In the genomic region with DNA sequence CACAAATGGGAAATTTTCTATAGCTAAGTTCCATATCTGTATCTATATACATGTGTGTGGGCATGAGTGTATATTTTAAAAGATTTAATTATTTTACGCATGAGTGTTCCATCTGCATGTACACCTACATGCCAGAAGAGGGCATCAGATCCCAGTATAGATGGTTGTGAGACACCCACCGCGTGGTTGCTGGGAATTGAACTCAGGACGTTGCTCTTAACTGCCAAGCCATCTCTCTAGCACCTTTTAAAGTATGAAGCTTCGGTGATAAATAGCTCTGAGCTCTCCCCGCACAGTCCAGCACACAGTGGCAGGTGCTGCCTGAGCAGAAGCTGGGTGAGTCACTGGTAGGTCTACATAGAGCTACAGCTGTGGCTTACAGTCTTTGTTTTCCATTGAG, we compare ENCODE assay signal across 15 mouse cellular contexts. TPM values are rescaled to one million over a fixed set of nuclear protein-coding genes. Genes with fewer than 3 reads are reported as not detected.
A peak's percentile ranks its signal among the peaks of the same experiment; 100 is the strongest.
DNase-seq lines count a peak whose midpoint lies in the region; ATAC-seq and TF ChIP-seq lines count a peak whose summit lies in the region.
"Had no signal": no experiment of that assay in that cellular context is flagged by ENCODE, and none has a peak within 500 bp of the region (broad histone marks: within the 10 kb centered on the region; RNA-seq: fewer than 3 reads in every experiment).

No protein-coding gene starts in this region.

- no peak overlapping the region for H3K9ac ChIP-seq in intestine, postnatal 0 days (ENCODE audit: low read depth, low read length)
- no peak overlapping the region for H3K9ac ChIP-seq in intestine, embryonic 15.5 days
- no peak overlapping the region for H3K9ac ChIP-seq in midbrain, postnatal 0 days (replicated peaks; ENCODE audit: low read length, poor library complexity, severe bottlenecking)
- no peak overlapping the region for H3K9ac ChIP-seq in midbrain, embryonic 13.5 days (replicated peaks)
- no peak overlapping the region for H3K9ac ChIP-seq in stomach, embryonic 16.5 days (ENCODE audit: low read length)
- no peak overlapping the region for H3K9ac ChIP-seq in heart, embryonic 11.5 days (ENCODE audit: low read depth, low read length)
- H3K9ac ChIP-seq: embryonic facial prominence, embryonic 12.5 days; forebrain, embryonic 15.5 days; limb, embryonic 13.5 days had no signal

- no peak overlapping the region for H3K4me2 ChIP-seq in intestine, postnatal 0 days (replicated peaks; ENCODE audit: low read depth)
- H3K4me2 ChIP-seq in intestine, embryonic 15.5 days (replicated peaks): no peak overlapping the region
- H3K4me2 ChIP-seq in midbrain, postnatal 0 days (ENCODE audit: low read depth, low read length, poor library complexity, severe bottlenecking): no peak overlapping the region
- no peak overlapping the region for H3K4me2 ChIP-seq in midbrain, embryonic 13.5 days (replicated peaks)
- no peak overlapping the region for H3K4me2 ChIP-seq in stomach, embryonic 16.5 days (ENCODE audit: low read depth, low read length)
- no peak overlapping the region for H3K4me2 ChIP-seq in heart, embryonic 11.5 days
- H3K4me2 ChIP-seq: embryonic facial prominence, embryonic 12.5 days; forebrain, embryonic 15.5 days; limb, embryonic 13.5 days had no signal

- H3K4me1 ChIP-seq in intestine, postnatal 0 days (replicated peaks; ENCODE audit: control insufficient read depth, insufficient read depth, low read length): no peaks in the 10 kb centered on the region
- H3K4me1 ChIP-seq in intestine, embryonic 15.5 days (replicated peaks): peaks cover 6% of the 10 kb centered on the region
- H3K4me1 ChIP-seq in midbrain, postnatal 0 days (ENCODE audit: insufficient read depth, low read length): no peaks in the 10 kb centered on the region
- peaks cover 8% of the 10 kb centered on the region; the same call in 1 of the 2 replicates for H3K4me1 ChIP-seq in midbrain, embryonic 13.5 days (replicated peaks)
- no peaks in the 10 kb centered on the region for H3K4me1 ChIP-seq in stomach, embryonic 16.5 days (ENCODE audit: control insufficient read depth, insufficient read depth, low read length)
- 0 out of 2 replicates have a peak, but pooled peaks cover 3% of the 10 kb centered on the region for H3K4me1 ChIP-seq in heart, embryonic 11.5 days (ENCODE audit: control insufficient read depth, insufficient read depth, low read length)
- H3K4me1 ChIP-seq: embryonic facial prominence, embryonic 12.5 days; limb, embryonic 13.5 days had no signal

- POLR2A ChIA-PET in Patski (lab: Charles Lee): no interaction called here

- ATAC-seq in intestine, postnatal 0 days: no peak
- no peak for ATAC-seq in intestine, embryonic 15.5 days
- no peak for ATAC-seq in midbrain, postnatal 0 days (ENCODE audit: low FRiP score)
- ATAC-seq in midbrain, embryonic 13.5 days: no peak
- ATAC-seq in Patski: peak; percentile 44
- ATAC-seq in stomach, embryonic 16.5 days (ENCODE audit: insufficient read depth, low FRiP score): 0 out of 2 replicates have a peak, but pooled peaks have one; percentile 10
- no peak for ATAC-seq in heart, embryonic 11.5 days (replicated peaks; ENCODE audit: insufficient number of reproducible peaks, low FRiP score, low TSS enrichment)
- ATAC-seq: forebrain, embryonic 15.5 days had no signal

- WGBS in intestine, postnatal 0 days: 70% methylated on average over 6 of the region's 6 CpGs
- WGBS in intestine, embryonic 15.5 days: 79% methylated on average over 6 of the region's 6 CpGs
- WGBS in midbrain, postnatal 0 days: 82% methylated on average over 6 of the region's 6 CpGs
- WGBS in midbrain, embryonic 13.5 days: 77% methylated on average over 6 of the region's 6 CpGs
- WGBS in stomach, embryonic 16.5 days: 72% methylated on average over 6 of the region's 6 CpGs
- WGBS in heart, embryonic 11.5 days (ENCODE audit: insufficient replicate concordance): 70% methylated on average over 6 of the region's 6 CpGs

- DNase-seq in midbrain, postnatal 0 days (ENCODE audit: low spot score): no peak
- no peak for DNase-seq in Patski (ENCODE audit: low read depth, low spot score)
- DNase-seq in yolk sac, embryonic 10.5 days (ENCODE audit: low spot score): no peak
- DNase-seq: adrenal gland, postnatal 25 days; cerebellum, adult 8-10 months; kidney, adult 9 months had no signal

- no peak overlapping the region for H3K27ac ChIP-seq in intestine, postnatal 0 days (ENCODE audit: low read depth, low read length)
- no peak overlapping the region for H3K27ac ChIP-seq in intestine, embryonic 15.5 days
- H3K27ac ChIP-seq in midbrain, postnatal 0 days (ENCODE audit: low read depth, low read length): no peak overlapping the region
- no peak overlapping the region for H3K27ac ChIP-seq in midbrain, embryonic 13.5 days
- H3K27ac ChIP-seq in stomach, embryonic 16.5 days (ENCODE audit: low read length): no peak overlapping the region
- no peak overlapping the region for H3K27ac ChIP-seq in heart, embryonic 11.5 days (ENCODE audit: low read depth, low read length)
- H3K27ac ChIP-seq: embryonic facial prominence, embryonic 12.5 days; forebrain, embryonic 15.5 days; hindbrain, embryonic 10.5 days; limb, embryonic 13.5 days had no signal

- no peaks in the 10 kb centered on the region for H3K9me3 ChIP-seq in intestine, postnatal 0 days (ENCODE audit: control insufficient read depth)
- no peaks in the 10 kb centered on the region for H3K9me3 ChIP-seq in intestine, embryonic 15.5 days
- H3K9me3 ChIP-seq in midbrain, postnatal 0 days (ENCODE audit: low read length): no peaks in the 10 kb centered on the region
- H3K9me3 ChIP-seq in midbrain, embryonic 13.5 days: no peaks in the 10 kb centered on the region
- no peaks in the 10 kb centered on the region for H3K9me3 ChIP-seq in stomach, embryonic 16.5 days (replicated peaks; ENCODE audit: control insufficient read depth, low read length)
- no peaks in the 10 kb centered on the region for H3K9me3 ChIP-seq in heart, embryonic 11.5 days (replicated peaks; ENCODE audit: control insufficient read depth, low read length)
- H3K9me3 ChIP-seq: embryonic facial prominence, embryonic 12.5 days; forebrain, embryonic 15.5 days; hindbrain, embryonic 10.5 days; limb, embryonic 13.5 days had no signal

- no peaks in the 10 kb centered on the region for H3K27me3 ChIP-seq in intestine, postnatal 0 days (replicated peaks; ENCODE audit: control insufficient read depth, insufficient read depth, low read length)
- H3K27me3 ChIP-seq in intestine, embryonic 15.5 days (replicated peaks): no peaks in the 10 kb centered on the region
- H3K27me3 ChIP-seq in midbrain, postnatal 0 days (ENCODE audit: insufficient read depth, low read length): no peaks in the 10 kb centered on the region
- H3K27me3 ChIP-seq in midbrain, embryonic 13.5 days: peaks cover 13% of the 10 kb centered on the region; the same call in 1 of the 2 replicates
- H3K27me3 ChIP-seq in Patski: no peaks in the 10 kb centered on the region
- no peaks in the 10 kb centered on the region for H3K27me3 ChIP-seq in stomach, embryonic 16.5 days (ENCODE audit: control insufficient read depth, insufficient read depth, low read length)
- H3K27me3 ChIP-seq in heart, embryonic 11.5 days (ENCODE audit: control insufficient read depth, insufficient read depth, low read length): peaks cover 40% of the 10 kb centered on the region
- H3K27me3 ChIP-seq: forebrain, embryonic 15.5 days had no signal

- peaks cover 11% of the 10 kb centered on the region; the same call in 1 of the 2 replicates for H3K36me3 ChIP-seq in intestine, postnatal 0 days (ENCODE audit: control insufficient read depth, insufficient read depth)
- no peaks in the 10 kb centered on the region for H3K36me3 ChIP-seq in intestine, embryonic 15.5 days
- H3K36me3 ChIP-seq in midbrain, postnatal 0 days (ENCODE audit: insufficient read depth, low read length): no peaks in the 10 kb centered on the region
- H3K36me3 ChIP-seq in midbrain, embryonic 13.5 days: no peaks in the 10 kb centered on the region
- no peaks in the 10 kb centered on the region for H3K36me3 ChIP-seq in stomach, embryonic 16.5 days (ENCODE audit: control insufficient read depth, insufficient read depth, low read length)
- H3K36me3 ChIP-seq in heart, embryonic 11.5 days (ENCODE audit: control insufficient read depth, insufficient read depth, low read length): no peaks in the 10 kb centered on the region
- H3K36me3 ChIP-seq: embryonic facial prominence, embryonic 12.5 days; forebrain, embryonic 15.5 days; hindbrain, embryonic 10.5 days; limb, embryonic 13.5 days had no signal

- CTCF ChIA-PET in Patski (lab: Charles Lee): interaction anchor here (0.9 to 14.9 kb wide), 9 partner anchors 8 to 419 kb away, joined by 3 to 175 read pairs (median 3); a partner anchor contains a TSS

- no peak overlapping the region for H3K4me3 ChIP-seq in intestine, postnatal 0 days (ENCODE audit: low read depth, low read length)
- no peak overlapping the region for H3K4me3 ChIP-seq in intestine, embryonic 15.5 days (replicated peaks)
- no peak overlapping the region for H3K4me3 ChIP-seq in midbrain, postnatal 0 days (ENCODE audit: low read depth, low read length)
- H3K4me3 ChIP-seq in midbrain, embryonic 13.5 days (replicated peaks): no peak overlapping the region
- H3K4me3 ChIP-seq in stomach, embryonic 16.5 days (replicated peaks; ENCODE audit: low read length): no peak overlapping the region
- no peak overlapping the region for H3K4me3 ChIP-seq in heart, embryonic 11.5 days (ENCODE audit: low read depth, low read length)
- H3K4me3 ChIP-seq: embryonic facial prominence, embryonic 12.5 days; forebrain, embryonic 15.5 days; hindbrain, embryonic 10.5 days; limb, embryonic 13.5 days had no signal

- in situ Hi-C loops in Patski (cut with MboI; ENCODE audit: low pct_unique_long_range_greater_than_20kb): loop anchor here (5.0 kb wide), 1 partner anchor 35 kb away; a partner anchor contains a TSS

- peak; percentile 66 for TF ChIP-seq CTCF in intestine, postnatal 0 days (IDR thresholded peaks at IDR 0.05; ENCODE audit: low read depth)
- peak; percentile 60 for TF ChIP-seq CTCF in midbrain, postnatal 0 days (IDR thresholded peaks at IDR 0.05)
- TF ChIP-seq CTCF in Patski (IDR thresholded peaks at IDR 0.05): no peak

RNA-seq across cellular contexts. Expression of a gene that starts 15.4 kb away (rescaled TPM):
- polyA plus RNA-seq in intestine, postnatal 0 days (2015; fragmentation: Nextera tagmentation; extraction: Ambion mirVana): 53.0 and 59.7 TPM in 2 replicates
- polyA plus RNA-seq in intestine, embryonic 15.5 days (2015; fragmentation: Nextera tagmentation; extraction: Ambion mirVana): 66.0 and 68.3 TPM in 2 replicates
- 24.4 and 33.2 TPM in 2 replicates for total RNA-seq in midbrain, postnatal 0 days (2014; rRNA removed)
- polyA plus RNA-seq in midbrain, postnatal 0 days (2015; fragmentation: Nextera tagmentation; extraction: Ambion mirVana): 7.0 and 7.8 TPM in 2 replicates
- polyA plus RNA-seq in midbrain, embryonic 13.5 days (2015; fragmentation: Nextera tagmentation; extraction: Ambion mirVana): 2.5 and 3.9 TPM in 2 replicates
- 0.12 TPM for polyA plus RNA-seq in Patski (2021)
- polyA plus RNA-seq in stomach, embryonic 16.5 days (2015; fragmentation: Nextera tagmentation; extraction: Ambion mirVana): 26.4 and 27.1 TPM in 2 replicates
- polyA plus RNA-seq in heart, embryonic 11.5 days (2014; fragmentation: Nextera tagmentation; extraction: Ambion mirVana): 0.50 and 0.56 TPM in 2 replicates

RNA-seq across cellular contexts. Expression of a gene that starts 32.6 kb away (rescaled TPM):
- 5.1 and 5.2 TPM in 2 replicates for polyA plus RNA-seq in intestine, postnatal 0 days (2015; fragmentation: Nextera tagmentation; extraction: Ambion mirVana)
- 6.0 and 6.3 TPM in 2 replicates for polyA plus RNA-seq in intestine, embryonic 15.5 days (2015; fragmentation: Nextera tagmentation; extraction: Ambion mirVana)
- 0.85 and 1.9 TPM in 2 replicates for total RNA-seq in midbrain, postnatal 0 days (2014; rRNA removed)
- polyA plus RNA-seq in midbrain, postnatal 0 days (2015; fragmentation: Nextera tagmentation; extraction: Ambion mirVana): 0.52 and 0.55 TPM in 2 replicates
- polyA plus RNA-seq in midbrain, embryonic 13.5 days (2015; fragmentation: Nextera tagmentation; extraction: Ambion mirVana): 0.54 and 0.55 TPM in 2 replicates
- 2.3 TPM for polyA plus RNA-seq in Patski (2021)
- 2.9 and 3.1 TPM in 2 replicates for polyA plus RNA-seq in stomach, embryonic 16.5 days (2015; fragmentation: Nextera tagmentation; extraction: Ambion mirVana)
- polyA plus RNA-seq in heart, embryonic 11.5 days (2014; fragmentation: Nextera tagmentation; extraction: Ambion mirVana): 0.11 and 0.30 TPM in 2 replicates

Comparison
In these comparisons a context has a peak if more than half of its experiments do, and no peak if none do; other contexts are left out.
1. ATAC-seq: peak in Patski (single experiment) and stomach, embryonic 16.5 days (single experiment); none in intestine, postnatal 0 days (single experiment), intestine, embryonic 15.5 days (single experiment), midbrain, postnatal 0 days (single experiment), midbrain, embryonic 13.5 days (single experiment) and heart, embryonic 11.5 days (single experiment).